Mouse (Mus musculus) neural tube, embryonic 13.5 days (tissue): ENCODE measurements at regions not wholly inside any gene's neighbourhood (a gene's known extent, or its start where the extent isn't known, plus 50 kb on each side); places are given as distances from the start of the nearest gene placed in this dataset.

Experiments
- ATAC-seq: fragments of 200-750 bp; cut with Nextera tagmentation; 2 replicates; pipeline ENCODE4 v1.8.0; 2017; ENCODE audit warnings: low read depth, mild to moderate bottlenecking, moderate TSS enrichment, moderate library complexity
- H3K27ac ChIP-seq: fragments of 300-500 bp; sonication (generic); replicated peaks from 2 replicates; pipeline ENCODE4 v1.5.1; 2015; ENCODE audit warnings: moderate library complexity, mild to moderate bottlenecking, inconsistent platforms
- H3K27me3 ChIP-seq: fragments of 300-500 bp; sonication (generic); 2 replicates; pipeline ENCODE4 v1.6.1; 2015; ENCODE audit warnings: mild to moderate bottlenecking, inconsistent platforms
- H3K36me3 ChIP-seq: fragments of 300-500 bp; sonication (generic); 2 replicates; pipeline ENCODE4 v1.6.1; 2015; ENCODE audit warnings: mild to moderate bottlenecking, inconsistent platforms
- H3K4me1 ChIP-seq: fragments of 300-500 bp; sonication (generic); replicated peaks from 2 replicates; pipeline ENCODE4 v1.6.1; 2015; ENCODE audit warnings: inconsistent platforms
- H3K4me2 ChIP-seq: fragments of 300-500 bp; sonication (generic); 2 replicates; pipeline ENCODE4 v1.6.1; 2015; ENCODE audit warnings: inconsistent platforms, mild to moderate bottlenecking, moderate library complexity
- H3K4me3 ChIP-seq: fragments of 300-500 bp; sonication (generic); 2 replicates; pipeline ENCODE4 v1.5.1; 2015; ENCODE audit warnings: mild to moderate bottlenecking, inconsistent platforms
- H3K9ac ChIP-seq: fragments of 300-500 bp; sonication (generic); 2 replicates; pipeline ENCODE4 v1.6.1; 2015; ENCODE audit warnings: moderate library complexity, mild to moderate bottlenecking, inconsistent platforms
- H3K9me3 ChIP-seq: fragments of 300-500 bp; sonication (generic); 2 replicates; pipeline ENCODE4 v1.6.1; 2016; ENCODE audit warnings: inconsistent platforms
- WGBS: fragments of 180-500 bp; shearing (Covaris S2); methylation state at CpG from one replicate; pipeline ENCODE4 v1.1.7; 2015; 5-methylcytosine and 5-hydroxymethylcytosine counted together

- H3K4me2 ChIP-seq, result peak overlapping the region; percentile 71
- WGBS, result 2% methylated on average over 12 of the region's 12 CpGs
- H3K9me3 ChIP-seq, result no peaks in the 10 kb centered on the region
- H3K9ac ChIP-seq, result peak overlapping the region; percentile 75
- peak overlapping the region; percentile 92 for H3K27ac ChIP-seq
- no peaks in the 10 kb centered on the region for H3K36me3 ChIP-seq
- H3K4me1 ChIP-seq, result peaks cover 31% of the 10 kb centered on the region
- peak; percentile 70 for ATAC-seq
- no peaks in the 10 kb centered on the region for H3K27me3 ChIP-seq
- H3K4me3 ChIP-seq, result peak overlapping the region; percentile 38
Measured at GRCm38 (mm10) chr8:30916184-30916751, 2512.2 kb upstream of the 5930422O12Rik start.

DNA sequence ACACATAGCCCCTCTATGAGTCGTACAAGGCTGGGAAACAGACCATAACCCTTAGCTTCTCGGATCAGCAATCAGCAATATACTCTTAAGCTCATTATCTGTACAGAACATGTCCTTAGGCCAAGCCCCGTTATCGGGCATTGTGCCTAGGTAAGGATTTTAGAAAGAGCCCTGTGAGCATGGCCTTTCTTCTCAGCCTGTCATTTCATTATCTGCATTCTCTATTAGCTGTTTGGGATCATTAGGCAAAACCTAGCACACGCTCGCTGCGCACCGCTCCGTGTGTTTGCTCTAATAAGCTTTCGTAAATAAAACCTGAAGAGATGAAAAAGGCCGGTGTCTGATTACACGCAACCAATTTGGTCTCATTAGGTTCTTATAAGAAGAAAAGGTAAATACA lies 2507.1 kb upstream of the 5930422O12Rik start:
- 73% methylated on average over 12 of the region's 12 CpGs for WGBS
- Histone ChIP-seq H3K27ac (peak overlapping the region; percentile 24; the same call in 1 of the 2 replicates), H3K9ac (no peak overlapping the region), H3K9me3 (no peaks in the 10 kb centered on the region), H3K4me1 (peaks cover 27% of the 10 kb centered on the region), H3K4me2 (no peak overlapping the region), H3K36me3 (no peaks in the 10 kb centered on the region), H3K4me3 (no peak overlapping the region), H3K27me3 (no peaks in the 10 kb centered on the region)
- no peak for ATAC-seq

GRCm38 (mm10) chr8:30923301-30924159 lies 2505.0 kb upstream of the 5930422O12Rik start:
- H3K9ac ChIP-seq, result 0 out of 2 replicates have a peak overlapping the region, but pooled peaks have one; percentile 0
- 34% methylated on average over 18 of the region's 18 CpGs for WGBS
- H3K27ac ChIP-seq, result peak overlapping the region; percentile 54

GRCm38 (mm10) chr8:30924160-30924534 lies 2504.4 kb upstream of the 5930422O12Rik start:
- ATAC-seq, result peak; percentile 84
- WGBS, result 21% methylated on average over 5 of the region's 5 CpGs
- peak overlapping the region; percentile 0; the same call in 1 of the 2 replicates for H3K9ac ChIP-seq

More at GRCm38 (mm10) chr8:30923301-30924159, 2505.0 kb upstream of the 5930422O12Rik start:
- Histone ChIP-seq H3K4me2 (peak overlapping the region; percentile 36), H3K4me3 (no peak overlapping the region), H3K36me3 (no peaks in the 10 kb centered on the region), H3K4me1 (peaks cover 21% of the 10 kb centered on the region), H3K9me3 (no peaks in the 10 kb centered on the region), H3K27me3 (no peaks in the 10 kb centered on the region)
- ATAC-seq, result peak; percentile 93

DNA sequence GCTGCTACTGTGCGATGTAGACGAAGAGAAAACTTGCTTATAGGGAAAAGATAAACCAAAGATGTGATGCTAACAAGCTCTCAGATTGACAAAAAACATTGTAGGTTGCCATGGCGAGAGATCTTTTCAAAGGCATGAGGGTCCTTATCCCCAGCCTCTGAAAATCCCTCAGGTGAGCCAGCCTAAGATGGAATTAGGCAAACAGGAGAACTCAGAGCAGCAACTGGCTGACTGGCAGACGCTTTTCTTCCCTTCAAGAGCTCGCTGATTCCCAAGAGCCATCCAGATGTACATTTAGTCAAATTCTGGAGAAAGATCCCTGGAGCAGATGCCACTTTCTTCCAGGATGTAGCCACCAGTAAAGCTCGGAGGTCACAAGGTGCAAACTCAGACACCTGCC lies 2503.9 kb upstream of the 5930422O12Rik start:
- Histone ChIP-seq H3K4me1 (peaks cover 21% of the 10 kb centered on the region), H3K36me3 (no peaks in the 10 kb centered on the region), H3K27ac (peak overlapping the region; percentile 20), H3K27me3 (no peaks in the 10 kb centered on the region), H3K9ac (no peak overlapping the region), H3K4me3 (no peak overlapping the region), H3K9me3 (no peaks in the 10 kb centered on the region), H3K4me2 (no peak overlapping the region)
- 64% methylated on average over 6 of the region's 6 CpGs for WGBS
- no peak for ATAC-seq

More at GRCm38 (mm10) chr8:30924160-30924534, 2504.4 kb upstream of the 5930422O12Rik start:
- H3K4me2 ChIP-seq, result peak overlapping the region; percentile 36
- no peak overlapping the region for H3K4me3 ChIP-seq
- no peaks in the 10 kb centered on the region for H3K36me3 ChIP-seq
- peaks cover 21% of the 10 kb centered on the region for H3K4me1 ChIP-seq
- no peaks in the 10 kb centered on the region for H3K9me3 ChIP-seq
- peak overlapping the region; percentile 20 for H3K27ac ChIP-seq
- H3K27me3 ChIP-seq, result no peaks in the 10 kb centered on the region

DNA sequence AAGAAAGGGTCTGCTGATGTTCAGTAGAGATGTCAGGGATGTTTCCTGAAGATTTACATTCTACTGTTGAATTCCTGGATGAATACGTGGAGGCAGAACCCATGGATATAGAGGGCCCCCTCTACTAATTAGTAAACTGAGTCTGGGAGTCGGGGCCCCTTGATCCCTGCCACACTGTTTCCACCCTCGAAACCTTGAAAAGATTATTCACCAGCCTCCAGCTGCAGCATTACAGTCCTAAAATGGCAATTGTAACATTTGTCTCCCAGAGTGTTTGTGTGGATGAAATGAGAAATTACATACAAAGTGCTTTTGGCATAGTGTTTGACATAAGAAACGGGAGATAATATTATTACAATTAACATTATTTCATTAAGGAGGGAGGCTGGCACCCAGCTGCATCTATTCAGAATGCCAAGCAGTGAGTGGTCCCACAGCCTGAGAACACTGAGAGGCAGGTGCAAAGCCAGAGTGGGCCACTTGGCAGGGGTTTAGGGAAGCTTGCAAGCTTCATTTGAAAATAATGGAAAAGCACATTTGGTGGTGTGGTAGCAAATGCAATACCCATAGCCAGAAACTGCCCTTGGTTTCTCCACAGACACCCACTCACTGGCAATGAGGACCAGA lies 2490.9 kb upstream of the 5930422O12Rik start:
- no peaks in the 10 kb centered on the region for H3K4me1 ChIP-seq
- no peaks in the 10 kb centered on the region for H3K27me3 ChIP-seq
- no peaks in the 10 kb centered on the region for H3K9me3 ChIP-seq
- no peak overlapping the region for H3K27ac ChIP-seq
- WGBS, result 79% methylated on average over 4 of the region's 4 CpGs
- ATAC-seq, result no peak
- no peak overlapping the region for H3K4me2 ChIP-seq
- H3K36me3 ChIP-seq, result no peaks in the 10 kb centered on the region
- H3K9ac ChIP-seq, result no peak overlapping the region
- H3K4me3 ChIP-seq, result no peak overlapping the region

- no peaks in the 10 kb centered on the region for H3K36me3 ChIP-seq
- no peak overlapping the region for H3K9ac ChIP-seq
- no peak overlapping the region for H3K27ac ChIP-seq
- H3K9me3 ChIP-seq, result no peaks in the 10 kb centered on the region
- no peak overlapping the region for H3K4me3 ChIP-seq
- no peak for ATAC-seq
- H3K27me3 ChIP-seq, result no peaks in the 10 kb centered on the region
- 22% methylated on average over 4 of the region's 4 CpGs for WGBS
- H3K4me2 ChIP-seq, result no peak overlapping the region
- no peaks in the 10 kb centered on the region for H3K4me1 ChIP-seq
Measured at GRCm38 (mm10) chr8:30940901-30941300, 2487.6 kb upstream of the 5930422O12Rik start.

GRCm38 (mm10) chr8:30941511-30942175 lies 2486.9 kb upstream of the 5930422O12Rik start:
- Histone ChIP-seq H3K9ac (no peak overlapping the region), H3K4me2 (no peak overlapping the region), H3K4me1 (no peaks in the 10 kb centered on the region), H3K36me3 (no peaks in the 10 kb centered on the region), H3K27ac (no peak overlapping the region), H3K27me3 (no peaks in the 10 kb centered on the region), H3K9me3 (no peaks in the 10 kb centered on the region), H3K4me3 (no peak overlapping the region)
- ATAC-seq, result no peak
- 80% methylated on average over 11 of the region's 11 CpGs for WGBS

- Histone ChIP-seq H3K4me3 (no peak overlapping the region), H3K36me3 (no peaks in the 10 kb centered on the region), H3K27ac (no peak overlapping the region), H3K27me3 (no peaks in the 10 kb centered on the region), H3K9ac (no peak overlapping the region), H3K4me2 (no peak overlapping the region), H3K4me1 (no peaks in the 10 kb centered on the region), H3K9me3 (no peaks in the 10 kb centered on the region)
- ATAC-seq, result no peak
- WGBS, result 77% methylated on average over 10 of the region's 10 CpGs
Measured at GRCm38 (mm10) chr8:30946154-30947065, 2482.1 kb upstream of the 5930422O12Rik start.

DNA sequence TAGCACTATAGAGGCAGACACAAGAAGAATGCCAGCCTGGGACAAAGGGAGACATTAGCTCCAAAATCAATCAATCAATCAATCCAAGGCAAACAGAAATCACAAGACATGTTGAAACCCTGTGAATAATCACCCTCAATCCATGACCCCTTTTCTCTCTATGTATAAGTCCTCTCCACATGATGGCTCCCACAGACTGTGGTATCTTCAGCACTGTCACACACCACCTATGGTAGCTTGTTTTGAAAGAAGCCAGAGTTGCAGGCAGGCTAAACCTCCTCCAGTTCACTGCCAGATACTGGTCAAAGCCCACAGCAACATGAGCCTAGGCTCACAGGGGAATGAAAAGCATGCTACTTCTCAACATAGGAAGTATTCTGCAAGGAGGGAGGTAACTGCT lies 2475.7 kb upstream of the 5930422O12Rik start:
- H3K9ac ChIP-seq, result no peak overlapping the region
- no peak overlapping the region for H3K4me2 ChIP-seq
- no peak for ATAC-seq
- H3K27me3 ChIP-seq, result no peaks in the 10 kb centered on the region
- H3K27ac ChIP-seq, result no peak overlapping the region
- no peaks in the 10 kb centered on the region for H3K9me3 ChIP-seq
- no peaks in the 10 kb centered on the region for H3K36me3 ChIP-seq
- H3K4me1 ChIP-seq, result no peaks in the 10 kb centered on the region
- H3K4me3 ChIP-seq, result no peak overlapping the region
